Mouse (Mus musculus) forebrain, embryonic 12.5 days (tissue): ENCODE measurements around the gene Ablim1. TPM values are rescaled to one million over a fixed set of nuclear protein-coding genes. Genes with fewer than 3 reads are reported as not detected.

ENCODE experiments used
- ATAC-seq: fragments of 200-750 bp; cut with Nextera tagmentation; 2 replicates; pipeline ENCODE4 v1.8.0; 2017; ENCODE audit warnings: moderate TSS enrichment; ENCODE audit not compliant: low FRiP score
- H3K27ac ChIP-seq: fragments of 300-500 bp; sonication (generic); 2 replicates; pipeline ENCODE4 v1.5.1; 2016; ENCODE audit warnings: mild to moderate bottlenecking
- H3K27me3 ChIP-seq: fragments of 300-500 bp; sonication (generic); 2 replicates; pipeline ENCODE4 v1.6.1; 2016; ENCODE audit warnings: mild to moderate bottlenecking
- H3K36me3 ChIP-seq: fragments of 300-500 bp; sonication (generic); replicated peaks from 2 replicates; pipeline ENCODE4 v1.6.1; 2016; ENCODE audit warnings: mild to moderate bottlenecking
- H3K4me1 ChIP-seq: fragments of 300-500 bp; sonication (generic); 2 replicates; pipeline ENCODE4 v1.6.1; 2016
- H3K4me2 ChIP-seq: fragments of 300-500 bp; sonication (generic); 2 replicates; pipeline ENCODE4 v1.6.1; 2016; ENCODE audit warnings: mild to moderate bottlenecking, moderate library complexity
- H3K4me3 ChIP-seq: fragments of 300-500 bp; sonication (generic); replicated peaks from 2 replicates; pipeline ENCODE4 v1.5.1; 2016; ENCODE audit warnings: mild to moderate bottlenecking
- H3K9ac ChIP-seq: fragments of 300-500 bp; sonication (generic); 2 replicates; pipeline ENCODE4 v1.6.1; 2016; ENCODE audit warnings: mild to moderate bottlenecking
- H3K9me3 ChIP-seq: fragments of 300-500 bp; sonication (generic); 2 replicates; pipeline ENCODE4 v1.6.1; 2016
- WGBS: fragments of 180-500 bp; shearing (Covaris S2); methylation state at CpG from one replicate; pipeline ENCODE4 v1.1.7; 2016; 5-methylcytosine and 5-hydroxymethylcytosine counted together
- polyA plus RNA-seq: library from polyadenylated mRNA; unstranded; fragments of >200 nt; fragmentation: Nextera tagmentation; extraction: Ambion mirVana; gene quantifications from 2 replicates; pipeline ENCODE4 v1.2.1, GENCODE M21; 2016

Ablim1 gene
- polyA plus RNA-seq, 1 experiment from 2014 or later, result 17.7 TPM

DNA sequence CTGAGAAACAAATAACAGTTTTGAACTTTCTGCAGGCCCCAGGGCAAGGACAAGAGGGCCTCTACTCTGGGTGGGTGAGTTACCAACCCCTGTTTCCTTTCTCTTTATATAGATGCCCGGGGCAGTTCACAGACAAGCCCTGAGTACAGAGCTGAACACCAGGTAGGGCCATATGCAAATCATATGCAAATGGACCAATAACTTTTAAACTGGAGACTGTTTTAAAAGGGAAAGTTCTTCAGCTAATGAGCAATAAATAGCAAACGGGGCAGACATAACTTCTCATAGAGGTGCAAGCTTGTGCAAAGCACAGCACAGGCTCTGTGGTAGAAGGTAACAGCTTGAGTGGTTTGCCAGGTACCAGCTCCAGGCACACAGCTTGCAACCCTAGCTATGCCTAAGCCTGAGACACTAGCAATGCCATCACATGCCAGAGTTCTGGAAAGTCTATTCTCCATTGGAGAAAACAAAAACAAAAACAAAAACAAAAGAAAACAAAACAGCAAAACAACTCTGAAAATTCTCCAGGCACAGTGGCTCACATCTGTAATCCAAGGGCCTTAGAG is 225.8 kb downstream of the Ablim1 start:
- 68% methylated on average over 2 of the region's 2 CpGs for WGBS
- no peaks in the 10 kb centered on the region for H3K36me3 ChIP-seq
- no peak overlapping the region for H3K4me2 ChIP-seq
- H3K9ac ChIP-seq, result no peak overlapping the region
- H3K9me3 ChIP-seq, result peaks cover 3% of the 10 kb centered on the region; the same call in 1 of the 2 replicates
- peaks cover 4% of the 10 kb centered on the region; the same call in 1 of the 2 replicates for H3K4me1 ChIP-seq
- peaks cover 2% of the 10 kb centered on the region; the same call in 1 of the 2 replicates for H3K27me3 ChIP-seq
- H3K27ac ChIP-seq, result no peak overlapping the region
- ATAC-seq, result no peak
- no peak overlapping the region for H3K4me3 ChIP-seq

DNA sequence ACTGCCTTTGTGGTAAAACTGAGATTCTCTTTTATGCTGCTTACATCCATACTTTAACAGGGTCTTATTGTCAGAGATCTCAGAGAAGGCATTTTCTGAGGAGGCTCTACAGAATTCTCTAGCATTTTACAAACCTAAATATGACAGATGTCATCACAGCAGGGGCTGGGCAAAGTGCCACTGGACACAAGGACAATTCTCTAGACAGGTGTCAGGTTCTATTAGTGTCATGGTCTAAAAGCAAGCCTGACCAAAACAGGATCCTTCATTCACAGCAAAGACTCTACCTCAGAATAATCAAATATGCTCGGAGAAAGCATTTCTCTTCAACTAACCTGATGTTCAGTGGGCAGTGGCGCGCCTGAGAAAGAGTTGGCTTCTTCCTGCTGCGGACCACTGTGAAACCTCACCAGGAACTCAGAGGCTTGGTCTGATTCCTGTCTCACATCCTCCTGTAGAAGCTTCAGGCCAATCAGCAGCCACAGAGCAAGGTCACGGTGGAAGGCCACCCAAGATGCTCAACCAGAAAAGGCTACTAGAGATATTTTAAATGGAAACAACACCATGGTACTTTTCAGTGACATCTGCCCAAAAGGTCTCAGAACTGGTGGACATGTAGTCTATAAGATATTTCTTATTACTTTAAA is 230.1 kb downstream of the Ablim1 start:
- Histone ChIP-seq H3K27ac (no peak overlapping the region), H3K9me3 (peaks cover 3% of the 10 kb centered on the region; the same call in 1 of the 2 replicates), H3K36me3 (no peaks in the 10 kb centered on the region), H3K4me1 (0 out of 2 replicates have a peak, but pooled peaks cover 6% of the 10 kb centered on the region), H3K4me2 (no peak overlapping the region), H3K4me3 (no peak overlapping the region), H3K9ac (no peak overlapping the region), H3K27me3 (peaks cover 5% of the 10 kb centered on the region; the same call in 1 of the 2 replicates)
- no peak for ATAC-seq
- WGBS, result 92% methylated on average over 5 of the region's 5 CpGs

DNA sequence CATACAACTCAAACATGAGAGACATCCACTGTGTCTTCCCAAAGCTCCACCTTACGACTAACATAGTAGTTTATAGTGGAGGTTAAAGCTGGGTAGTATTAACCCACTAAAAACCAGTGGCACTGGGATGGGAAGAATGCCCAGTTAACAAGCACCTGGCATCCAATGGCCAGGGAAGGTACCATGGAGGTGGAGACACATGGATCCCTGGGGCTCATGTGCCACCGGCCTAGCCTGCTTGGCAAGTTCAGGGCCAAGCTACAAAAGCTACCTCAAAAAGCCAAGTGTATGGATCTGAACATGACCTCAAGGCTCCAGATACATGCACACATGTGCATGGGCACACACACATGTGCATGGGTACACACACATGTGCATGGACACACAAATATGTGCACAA is 230.8 kb downstream of the Ablim1 start:
- Histone ChIP-seq H3K9ac (no peak overlapping the region), H3K27ac (no peak overlapping the region), H3K27me3 (peaks cover 5% of the 10 kb centered on the region; the same call in 1 of the 2 replicates), H3K4me3 (no peak overlapping the region), H3K36me3 (no peaks in the 10 kb centered on the region), H3K9me3 (peaks cover 3% of the 10 kb centered on the region; the same call in 1 of the 2 replicates), H3K4me1 (peaks cover 11% of the 10 kb centered on the region; the same call in 1 of the 2 replicates), H3K4me2 (no peak overlapping the region)
- no peak for ATAC-seq
- 95% methylated on average over 2 of the region's 2 CpGs for WGBS

DNA sequence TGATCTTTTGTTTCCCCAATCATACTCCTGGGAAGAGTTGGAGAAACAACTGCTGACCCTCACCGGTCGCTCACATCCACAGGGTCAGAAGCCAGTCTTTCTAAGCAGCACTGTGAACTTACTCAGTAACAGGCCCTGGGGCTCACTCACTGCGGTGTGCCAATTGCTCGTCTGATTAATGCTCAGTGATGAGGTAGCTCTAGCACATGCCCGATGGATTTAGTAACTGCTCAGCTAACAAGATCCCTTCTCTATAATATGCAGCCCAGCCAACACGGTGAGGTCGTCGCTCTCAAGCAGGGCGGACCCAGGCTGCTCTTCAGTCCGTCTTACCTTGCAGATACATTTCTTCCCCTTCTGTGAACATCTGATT is 231.6 kb downstream of the Ablim1 start:
- ATAC-seq, result no peak
- no peak overlapping the region for H3K27ac ChIP-seq
- no peak overlapping the region for H3K9ac ChIP-seq
- peaks cover 3% of the 10 kb centered on the region; the same call in 1 of the 2 replicates for H3K9me3 ChIP-seq
- H3K4me2 ChIP-seq, result no peak overlapping the region
- H3K4me3 ChIP-seq, result no peak overlapping the region
- 68% methylated on average over 10 of the region's 10 CpGs for WGBS
- peaks cover 5% of the 10 kb centered on the region; the same call in 1 of the 2 replicates for H3K27me3 ChIP-seq
- no peaks in the 10 kb centered on the region for H3K36me3 ChIP-seq
- peaks cover 18% of the 10 kb centered on the region for H3K4me1 ChIP-seq

DNA sequence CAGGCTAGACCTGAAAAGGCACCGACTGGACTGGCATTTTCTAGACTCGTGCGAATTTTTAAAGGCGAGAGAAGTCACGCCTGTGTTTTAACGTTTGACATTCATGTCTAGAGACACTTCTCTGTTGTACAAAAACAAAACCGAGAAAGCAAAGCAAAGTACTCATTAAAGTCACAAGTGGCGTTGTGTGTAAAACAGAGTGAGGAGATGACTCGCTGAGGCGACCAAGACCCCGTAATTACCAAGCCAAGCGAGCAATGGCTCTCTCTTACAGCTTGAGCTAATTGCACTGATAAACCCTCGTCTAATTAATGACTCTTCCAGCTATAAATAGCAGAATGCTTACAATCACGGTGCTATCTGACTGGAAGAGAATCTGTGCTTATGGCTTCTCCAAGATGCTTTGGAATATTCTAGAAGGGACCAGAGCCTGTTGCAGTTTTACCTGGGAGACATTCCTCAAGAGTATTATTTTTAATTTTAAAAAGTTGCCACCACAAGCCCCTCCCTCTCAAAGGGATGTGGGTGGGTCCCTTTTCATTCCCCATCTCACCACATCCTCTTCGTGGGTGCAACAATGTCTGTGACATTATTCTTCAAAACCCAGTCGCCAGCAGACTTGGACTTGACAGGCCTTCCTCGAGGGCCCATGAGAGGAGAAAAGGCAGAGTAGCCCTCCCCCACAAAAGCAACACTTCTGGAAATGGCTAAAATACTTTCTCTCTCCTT is 232.1 kb downstream of the Ablim1 start:
- H3K4me1 ChIP-seq, result peaks cover 24% of the 10 kb centered on the region
- no peak overlapping the region for H3K27ac ChIP-seq
- no peak for ATAC-seq
- H3K9me3 ChIP-seq, result peaks cover 3% of the 10 kb centered on the region; the same call in 1 of the 2 replicates
- WGBS, result 39% methylated on average over 17 of the region's 17 CpGs
- no peak overlapping the region for H3K4me2 ChIP-seq
- no peaks in the 10 kb centered on the region for H3K36me3 ChIP-seq
- no peak overlapping the region for H3K4me3 ChIP-seq
- no peak overlapping the region for H3K9ac ChIP-seq
- peaks cover 5% of the 10 kb centered on the region; the same call in 1 of the 2 replicates for H3K27me3 ChIP-seq

DNA sequence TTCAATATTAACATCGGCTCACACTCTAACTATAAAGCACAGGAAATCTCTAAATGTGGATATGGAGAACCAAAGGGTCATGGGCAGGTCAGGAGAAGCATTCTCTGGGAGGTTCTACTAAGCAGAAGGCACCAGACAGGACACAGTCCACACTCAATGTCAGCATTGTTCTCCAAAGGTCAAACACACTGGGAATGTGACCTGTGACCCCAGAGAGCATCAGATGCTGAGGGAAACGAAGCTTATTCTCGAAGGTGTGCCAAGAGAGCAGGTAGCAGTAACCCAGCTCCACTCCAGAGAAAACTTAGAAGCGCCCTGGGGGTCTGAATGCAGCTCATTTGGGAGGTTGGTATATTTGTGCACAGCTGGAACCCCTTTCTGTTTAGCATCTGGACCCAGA is 233.2 kb downstream of the Ablim1 start:
- no peak overlapping the region for H3K4me3 ChIP-seq
- ATAC-seq, result no peak
- H3K9me3 ChIP-seq, result peaks cover 3% of the 10 kb centered on the region; the same call in 1 of the 2 replicates
- H3K4me2 ChIP-seq, result no peak overlapping the region
- WGBS, result 75% methylated on average over 4 of the region's 4 CpGs
- H3K9ac ChIP-seq, result no peak overlapping the region
- peaks cover 5% of the 10 kb centered on the region; the same call in 1 of the 2 replicates for H3K27me3 ChIP-seq
- peaks cover 30% of the 10 kb centered on the region for H3K4me1 ChIP-seq
- no peaks in the 10 kb centered on the region for H3K36me3 ChIP-seq
- no peak overlapping the region for H3K27ac ChIP-seq

DNA sequence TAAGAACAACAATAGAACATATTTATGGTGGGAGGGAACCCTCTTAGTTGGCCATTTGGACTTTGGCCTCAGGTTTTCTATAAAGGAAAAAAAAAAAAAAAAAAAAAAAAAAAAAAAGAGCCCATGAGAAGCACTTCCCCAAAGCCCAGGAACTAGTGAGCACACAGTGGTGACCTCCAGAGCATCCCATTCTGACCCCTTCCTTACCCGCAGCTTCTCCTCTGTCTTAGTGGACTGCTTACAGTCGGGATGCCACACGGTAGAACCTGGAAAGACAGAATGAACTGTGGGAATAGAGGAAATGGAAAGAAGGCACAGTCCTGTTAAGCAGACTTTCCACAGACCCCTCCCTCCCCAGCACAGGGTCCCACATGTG is 235.1 kb downstream of the Ablim1 start:
- H3K36me3 ChIP-seq, result no peaks in the 10 kb centered on the region
- H3K4me3 ChIP-seq, result no peak overlapping the region
- peaks cover 30% of the 10 kb centered on the region for H3K4me1 ChIP-seq
- peaks cover 12% of the 10 kb centered on the region for H3K27me3 ChIP-seq
- 96% methylated on average over 3 of the region's 3 CpGs for WGBS
- H3K9ac ChIP-seq, result no peak overlapping the region
- H3K27ac ChIP-seq, result no peak overlapping the region
- no peak for ATAC-seq
- H3K4me2 ChIP-seq, result no peak overlapping the region
- H3K9me3 ChIP-seq, result no peaks in the 10 kb centered on the region

DNA sequence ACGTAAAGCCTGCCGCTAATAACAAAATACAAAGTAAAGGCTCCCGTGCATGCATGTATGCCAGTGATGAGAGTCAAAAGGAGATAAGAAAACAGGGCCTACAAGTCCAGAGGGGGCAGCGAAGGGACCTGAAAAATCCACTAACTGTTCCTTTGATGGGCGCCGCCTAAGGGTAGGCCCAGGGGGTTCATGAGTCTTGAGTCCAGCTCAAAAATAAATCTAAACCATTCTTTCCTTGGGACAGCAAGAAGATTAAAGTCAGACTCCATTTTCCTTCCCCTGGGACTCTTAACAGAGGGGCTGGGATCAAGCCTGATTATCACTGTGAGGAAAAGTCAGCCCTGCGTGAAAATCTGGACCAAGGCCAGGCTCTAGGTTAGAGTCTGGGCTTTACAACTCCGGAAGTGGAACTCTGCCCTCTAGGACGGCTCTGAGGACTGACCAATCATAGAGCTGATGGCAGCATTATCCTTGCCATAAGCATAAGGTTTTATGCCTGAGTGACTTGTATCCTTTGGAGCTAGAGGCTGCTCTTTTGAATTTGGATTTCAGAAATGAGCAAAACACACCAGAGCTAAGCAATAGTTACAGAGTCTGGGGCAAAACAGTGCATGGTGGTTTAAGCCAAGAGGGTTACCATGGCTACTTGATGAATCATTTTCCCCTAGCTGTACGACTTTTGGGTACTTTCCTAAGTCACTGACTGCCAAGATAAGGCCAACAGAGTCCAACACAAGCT is 235.7 kb downstream of the Ablim1 start:
- peak overlapping the region; percentile 19 for H3K4me2 ChIP-seq
- H3K27me3 ChIP-seq, result peaks cover 10% of the 10 kb centered on the region
- ATAC-seq, result no peak; the same call in 1 of the 2 replicates
- WGBS, result 38% methylated on average over 10 of the region's 10 CpGs
- H3K4me1 ChIP-seq, result peaks cover 30% of the 10 kb centered on the region
- no peak overlapping the region for H3K9ac ChIP-seq
- no peaks in the 10 kb centered on the region for H3K9me3 ChIP-seq
- no peaks in the 10 kb centered on the region for H3K36me3 ChIP-seq
- H3K27ac ChIP-seq, result peak overlapping the region; percentile 68; the same call in 1 of the 2 replicates
- H3K4me3 ChIP-seq, result no peak overlapping the region

DNA sequence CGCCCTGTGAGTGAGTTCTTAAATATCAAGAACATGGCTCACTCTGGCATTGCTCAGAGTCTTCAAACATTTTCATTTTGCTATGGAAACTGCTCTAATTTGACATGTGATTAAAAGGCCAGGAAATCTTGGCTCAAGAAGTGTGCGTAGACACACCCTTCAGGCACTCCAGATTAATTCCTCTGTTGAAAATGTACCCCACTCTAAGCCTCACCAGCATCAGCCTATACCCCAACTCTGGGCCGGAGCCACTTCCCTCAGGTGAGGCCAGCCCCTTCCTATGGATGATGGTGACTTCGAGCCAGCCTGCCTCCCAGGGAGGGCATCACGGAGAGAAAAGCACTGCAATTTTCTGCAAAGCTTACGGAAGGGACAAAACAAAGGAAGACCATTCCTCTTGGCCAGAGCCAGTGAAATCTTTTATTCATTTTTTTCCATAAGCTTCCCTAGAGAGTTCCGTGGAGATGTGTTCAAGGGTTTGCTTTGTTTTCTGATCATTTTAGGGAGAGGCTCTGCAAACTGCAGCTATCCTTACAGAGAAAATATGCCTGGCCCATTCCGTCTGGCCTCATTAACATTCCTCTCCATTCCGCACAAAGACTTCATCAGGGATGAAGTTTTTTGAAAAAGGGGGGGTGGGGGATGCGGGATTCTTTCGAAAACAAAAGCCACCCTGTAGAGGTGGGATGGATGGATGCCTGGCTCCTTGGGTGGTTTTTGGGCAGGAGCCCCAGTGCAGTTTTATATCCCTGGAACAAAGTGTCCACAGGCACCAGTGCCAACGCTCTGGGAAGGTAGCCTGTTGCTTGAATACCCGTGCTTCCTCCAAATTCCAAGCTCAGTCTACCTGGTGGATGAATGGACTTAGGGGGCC is 236.7 kb downstream of the Ablim1 start:
- Histone ChIP-seq H3K4me3 (no peak overlapping the region), H3K9ac (no peak overlapping the region), H3K9me3 (no peaks in the 10 kb centered on the region), H3K36me3 (no peaks in the 10 kb centered on the region), H3K4me1 (peaks cover 28% of the 10 kb centered on the region), H3K4me2 (peak overlapping the region; percentile 19), H3K27me3 (peaks cover 10% of the 10 kb centered on the region), H3K27ac (peak overlapping the region; percentile 68)
- ATAC-seq, result peak; percentile 46
- WGBS, result 12% methylated on average over 13 of the region's 13 CpGs

DNA sequence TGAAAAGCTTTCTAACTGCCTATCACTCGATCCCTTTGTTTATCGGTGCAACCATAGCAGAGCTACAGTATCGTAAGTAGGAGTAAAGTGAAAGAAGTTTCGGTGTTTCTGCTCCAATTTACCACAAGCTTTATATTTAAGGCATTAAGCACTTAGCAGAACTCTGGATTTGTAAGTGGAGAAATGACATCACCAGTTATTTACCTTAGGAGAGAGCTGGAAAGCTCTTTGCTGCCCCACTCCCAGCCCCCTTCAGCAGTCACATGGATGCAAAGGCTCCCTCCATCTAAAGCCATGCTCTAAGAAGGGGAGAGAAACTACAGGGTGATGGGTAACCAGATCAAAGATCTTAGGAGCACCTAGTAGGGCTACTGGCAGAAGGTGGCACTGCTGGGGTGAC is 241.3 kb downstream of the Ablim1 start:
- Histone ChIP-seq H3K4me1 (peaks cover 15% of the 10 kb centered on the region), H3K27ac (no peak overlapping the region), H3K4me3 (no peak overlapping the region), H3K27me3 (peaks cover 7% of the 10 kb centered on the region), H3K36me3 (no peaks in the 10 kb centered on the region), H3K4me2 (no peak overlapping the region), H3K9ac (no peak overlapping the region), H3K9me3 (no peaks in the 10 kb centered on the region)
- WGBS, result 89% methylated on average over 4 of the region's 4 CpGs
- ATAC-seq, result no peak

DNA sequence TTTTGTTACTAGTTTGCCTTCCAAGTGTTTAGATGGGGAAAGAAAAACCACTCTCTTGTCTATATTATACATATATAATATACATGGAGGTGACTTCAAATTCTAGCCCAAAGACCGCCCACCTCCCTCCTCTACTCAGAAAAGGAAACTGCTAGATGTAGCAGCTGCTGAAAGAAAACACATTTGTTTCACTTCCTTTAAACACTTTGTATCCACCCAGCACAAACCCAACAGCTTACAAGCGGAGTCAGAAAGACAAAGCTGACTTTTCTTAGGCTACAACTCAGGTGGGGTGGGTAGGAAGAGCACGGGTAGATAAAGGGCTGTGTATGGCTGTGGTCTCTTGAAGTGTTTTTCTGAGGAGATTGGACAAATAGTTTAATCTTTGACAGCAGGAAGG is 242.0 kb downstream of the Ablim1 start:
- H3K4me1 ChIP-seq, result peaks cover 8% of the 10 kb centered on the region
- WGBS, result 77% methylated on average over 3 of the region's 3 CpGs
- peaks cover 7% of the 10 kb centered on the region for H3K27me3 ChIP-seq
- H3K27ac ChIP-seq, result no peak overlapping the region
- H3K36me3 ChIP-seq, result no peaks in the 10 kb centered on the region
- no peak overlapping the region for H3K9ac ChIP-seq
- H3K4me2 ChIP-seq, result no peak overlapping the region
- H3K9me3 ChIP-seq, result no peaks in the 10 kb centered on the region
- ATAC-seq, result no peak
- no peak overlapping the region for H3K4me3 ChIP-seq
